Mouse (Mus musculus) G1E (cell line): ENCODE measurements around the gene Wdr83os. TPM values are rescaled to one million over a fixed set of nuclear protein-coding genes. Genes with fewer than 3 reads are reported as not detected.
"Not testable (repeated sequence)": the region's sequence is repeated elsewhere in the genome, so short reads cannot be mapped to it uniquely, and the experiment has no call there.

Experiments
- ATAC-seq: 2 replicates; pipeline ENCODE4 v1.8.0; 2016; ENCODE audit warnings: mild to moderate bottlenecking; ENCODE audit not compliant: insufficient number of reproducible peaks, poor library complexity, low FRiP score, severe bottlenecking; ENCODE audit errors: extremely low read depth
- DNase-seq: peaks from one replicate; pipeline ENCODE4 v3.0.0; 2012; ENCODE audit warnings: low spot score
- H3K27me3 ChIP-seq: 2 replicates; pipeline ENCODE4 v1.6.1; 2012; ENCODE audit warnings: mild to moderate bottlenecking, low read length, inconsistent platforms; ENCODE audit not compliant: insufficient read depth
- H3K36me3 ChIP-seq: replicated peaks from 2 replicates; pipeline ENCODE3; 2012; ENCODE audit warnings: mild to moderate bottlenecking, inconsistent platforms
- H3K4me1 ChIP-seq: 2 replicates; pipeline ENCODE4 v1.6.1; 2012; ENCODE audit warnings: low read depth, low read length, inconsistent platforms, mixed read lengths; ENCODE audit not compliant: insufficient read depth
- H3K4me3 ChIP-seq: 2 replicates; pipeline ENCODE4 v1.5.1; 2012; ENCODE audit warnings: low read depth, mild to moderate bottlenecking, inconsistent platforms, low read length, moderate library complexity, mixed read lengths
- H3K9me3 ChIP-seq: replicated peaks from 2 replicates; pipeline ENCODE4 v1.6.1; 2012; ENCODE audit warnings: inconsistent platforms
- CTCF ChIP-seq: IDR thresholded peaks from 2 replicates; pipeline ENCODE4 v1.5.1; 2012; ENCODE audit warnings: low read depth, low read length, inconsistent platforms, mixed read lengths
- GATA1 ChIP-seq: IDR thresholded peaks from 2 replicates; pipeline ENCODE4 v1.6.1; 2012; ENCODE audit warnings: borderline replicate concordance, low read length, inconsistent platforms, mixed read lengths
- GATA2 ChIP-seq: IDR thresholded peaks from 2 replicates; pipeline ENCODE4 v1.6.1; 2012; ENCODE audit warnings: low read depth, low read length, inconsistent platforms, borderline replicate concordance
- POLR2AphosphoS5 ChIP-seq: IDR thresholded peaks from 2 replicates; pipeline ENCODE4 v1.6.1; 2012; ENCODE audit warnings: low read depth, low read length, inconsistent platforms; ENCODE audit not compliant: insufficient replicate concordance
- TAL1 ChIP-seq: conservative IDR thresholded peaks from 2 replicates; pipeline ENCODE4 v1.6.1; 2012; ENCODE audit warnings: low read depth, low read length, inconsistent platforms, mixed read lengths
- polyA plus RNA-seq: library from polyadenylated mRNA; stranded (reverse); fragments of >175 nt; gene quantifications from 2 replicates; pipeline ENCODE4 v1.2.3, GENCODE M21; 2012
- total RNA-seq, 2 experiments: library from RNA; stranded (forward) in 1 of 2; stranded (reverse) in 1 of 2; fragments of 200-1000 nt in 1 of 2; fragments of >200 nt in 1 of 2; fragmentation: Nextera tagmentation in 1 of 2; gene quantifications; 2 replicates each; pipeline ENCODE4 v1.2.3; 2014 to 2017

The Wdr83os gene
- total and polyA plus RNA-seq, 3 experiments, result 11.7 to 79.0 (median 22.0) TPM

- H3K9me3 ChIP-seq, result no peaks in the 10 kb centered on the region
- H3K36me3 ChIP-seq, result peaks cover 44% of the 10 kb centered on the region
- H3K4me1 ChIP-seq, result peaks cover 7% of the 10 kb centered on the region; the same call in 1 of the 2 replicates
- no peak overlapping the region for H3K4me3 ChIP-seq
- H3K27me3 ChIP-seq, result no peaks in the 10 kb centered on the region
- TF ChIP-seq GATA2, result no peak
- no peak for TF ChIP-seq GATA1
- TF ChIP-seq TAL1, result no peak
- no peak for TF ChIP-seq POLR2AphosphoS5
- TF ChIP-seq CTCF, result no peak
- DNase-seq (no peak), ATAC-seq (no peak)
Measured at GRCm38 (mm10) chr8:85100076-85100665, 19.6 kb downstream of the Wdr83os start.

- Histone ChIP-seq H3K4me3 (no peak overlapping the region), H3K9me3 (no peaks in the 10 kb centered on the region), H3K4me1 (no peaks in the 10 kb centered on the region), H3K36me3 (no peaks in the 10 kb centered on the region), H3K27me3 (peaks cover 8% of the 10 kb centered on the region)
- DNase-seq, result no peak
- TF ChIP-seq GATA1 (no peak), POLR2AphosphoS5 (no peak), CTCF (no peak), GATA2 (no peak), TAL1 (no peak)
- ATAC-seq, result no peak
Measured at GRCm38 (mm10) chr8:85113241-85113640, 32.7 kb downstream of the Wdr83os start.

GRCm38 (mm10) chr8:85115501-85115900, 35.0 kb downstream of the Wdr83os start:
- Histone ChIP-seq H3K27me3 (peaks cover 6% of the 10 kb centered on the region; the same call in 1 of the 2 replicates), H3K4me1 (no peaks in the 10 kb centered on the region), H3K4me3 (no peak overlapping the region), H3K9me3 (no peaks in the 10 kb centered on the region), H3K36me3 (no peaks in the 10 kb centered on the region)
- TF ChIP-seq TAL1 (no peak), GATA2 (no peak), POLR2AphosphoS5 (no peak), GATA1 (no peak), CTCF (no peak)
- no peak for DNase-seq
- ATAC-seq, result no peak

GRCm38 (mm10) chr8:85116984-85117383, 36.4 kb downstream of the Wdr83os start:
- Histone ChIP-seq H3K36me3 (no peaks in the 10 kb centered on the region), H3K9me3 (no peaks in the 10 kb centered on the region), H3K4me1 (no peaks in the 10 kb centered on the region), H3K27me3 (peaks cover 6% of the 10 kb centered on the region; the same call in 1 of the 2 replicates), H3K4me3 (no peak overlapping the region)
- DNase-seq (no peak), ATAC-seq (no peak)
- TF ChIP-seq TAL1 (no peak), GATA1 (no peak), POLR2AphosphoS5 (no peak), CTCF (no peak), GATA2 (no peak)

- DNase-seq (no peak), ATAC-seq (no peak)
- no peaks in the 10 kb centered on the region for H3K9me3 ChIP-seq
- peaks cover 13% of the 10 kb centered on the region for H3K27me3 ChIP-seq
- no peaks in the 10 kb centered on the region for H3K36me3 ChIP-seq
- H3K4me3 ChIP-seq, result no peak overlapping the region
- H3K4me1 ChIP-seq, result no peaks in the 10 kb centered on the region
- TF ChIP-seq POLR2AphosphoS5 (no peak), CTCF (no peak), TAL1 (no peak), GATA1 (no peak), GATA2 (no peak)
Measured at GRCm38 (mm10) chr8:85119052-85119981, 38.8 kb downstream of the Wdr83os start.

- not testable (repeated sequence) for H3K4me3 ChIP-seq, H3K9me3 ChIP-seq, DNase-seq, H3K36me3 ChIP-seq, ATAC-seq, H3K4me1 ChIP-seq
- H3K27me3 ChIP-seq, result peaks cover 13% of the 10 kb centered on the region
Measured at GRCm38 (mm10) chr8:85120251-85120650, 39.7 kb downstream of the Wdr83os start.
